Mouse (Mus musculus) lung, postnatal 0 days (tissue): Measurements from ENCODE around the gene Ryk.

ENCODE experiments used
- CTCF ChIP-seq: IDR thresholded peaks from 2 replicates; pipeline ENCODE4 v1.5.1; 2016; ENCODE audit warnings: antibody characterized with exemption, mild to moderate bottlenecking
- EP300 ChIP-seq: IDR thresholded peaks from 2 replicates; pipeline ENCODE4 v1.6.1; 2016; ENCODE audit warnings: antibody characterized with exemption, mild to moderate bottlenecking, control low read depth

DNA sequence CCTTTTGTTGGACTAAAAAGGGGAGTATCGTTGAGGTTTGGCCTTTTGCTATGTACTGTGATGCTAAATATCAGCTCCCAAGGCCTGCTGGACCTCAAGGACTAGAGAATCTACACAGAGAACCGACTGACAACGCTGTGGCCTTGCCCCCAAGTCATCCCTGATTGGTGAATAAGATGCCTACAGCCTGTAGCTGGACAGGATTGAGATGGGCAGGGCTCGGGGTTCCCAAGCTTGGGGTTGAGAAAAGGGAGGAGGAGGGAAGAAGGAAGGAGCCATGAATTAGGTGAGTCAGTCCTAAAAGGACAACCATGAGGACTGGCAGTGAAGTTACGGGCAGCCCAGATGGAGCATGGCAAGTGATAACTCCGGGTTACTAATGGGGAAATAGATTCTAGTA is 65.2 kb downstream of the Ryk start:
- TF ChIP-seq CTCF (no peak), EP300 (no peak)
